Mouse (Mus musculus) heart, embryonic 13.5 days (tissue): ENCODE data around the gene Tjp2. TPM values are rescaled to one million over a fixed set of nuclear protein-coding genes. Genes with fewer than 3 reads are reported as not detected.

Experiments used
- ATAC-seq: fragments of 200-750 bp; cut with Nextera tagmentation; 2 replicates; pipeline ENCODE4 v1.8.0; 2017; ENCODE audit warnings: moderate TSS enrichment; ENCODE audit not compliant: insufficient number of reproducible peaks, low FRiP score, low TSS enrichment; ENCODE audit errors: extremely low read depth
- H3K27ac ChIP-seq: fragments of 300-500 bp; sonication (generic); replicated peaks from 2 replicates; pipeline ENCODE4 v1.5.1; 2015; ENCODE audit warnings: moderate library complexity, mild to moderate bottlenecking, inconsistent platforms
- H3K27me3 ChIP-seq: fragments of 300-500 bp; sonication (generic); replicated peaks from 2 replicates; pipeline ENCODE4 v1.6.1; 2015; ENCODE audit warnings: mild to moderate bottlenecking, inconsistent platforms
- H3K36me3 ChIP-seq: fragments of 300-500 bp; sonication (generic); 2 replicates; pipeline ENCODE4 v1.6.1; 2015; ENCODE audit warnings: mild to moderate bottlenecking, inconsistent platforms
- H3K4me1 ChIP-seq: fragments of 300-500 bp; sonication (generic); 2 replicates; pipeline ENCODE4 v1.6.1; 2015; ENCODE audit warnings: inconsistent platforms
- H3K4me2 ChIP-seq: fragments of 300-500 bp; sonication (generic); 2 replicates; pipeline ENCODE4 v1.6.1; 2015; ENCODE audit warnings: inconsistent platforms, mild to moderate bottlenecking, moderate library complexity
- H3K4me3 ChIP-seq: fragments of 300-500 bp; sonication (generic); 2 replicates; pipeline ENCODE4 v1.5.1; 2015; ENCODE audit warnings: moderate library complexity, mild to moderate bottlenecking, inconsistent platforms
- H3K9ac ChIP-seq: fragments of 300-500 bp; sonication (generic); 2 replicates; pipeline ENCODE4 v1.6.1; 2015; ENCODE audit warnings: inconsistent platforms, mild to moderate bottlenecking, moderate library complexity
- H3K9me3 ChIP-seq: fragments of 300-500 bp; sonication (generic); 2 replicates; pipeline ENCODE4 v1.6.1; 2016; ENCODE audit warnings: inconsistent platforms
- WGBS: fragments of 180-500 bp; shearing (Covaris S2); methylation state at CpG from one replicate; pipeline ENCODE4 v1.1.7; 2015; ENCODE audit warnings: mixed read lengths; 5-methylcytosine and 5-hydroxymethylcytosine counted together
- polyA plus RNA-seq: library from polyadenylated mRNA; unstranded; fragments of >200 nt; fragmentation: Nextera tagmentation; extraction: Ambion mirVana; gene quantifications from 2 replicates; pipeline ENCODE4 v1.2.1, GENCODE M21; 2015

Tjp2 gene
- polyA plus RNA-seq, 1 experiment from 2014 or later = 22.7 TPM

DNA sequence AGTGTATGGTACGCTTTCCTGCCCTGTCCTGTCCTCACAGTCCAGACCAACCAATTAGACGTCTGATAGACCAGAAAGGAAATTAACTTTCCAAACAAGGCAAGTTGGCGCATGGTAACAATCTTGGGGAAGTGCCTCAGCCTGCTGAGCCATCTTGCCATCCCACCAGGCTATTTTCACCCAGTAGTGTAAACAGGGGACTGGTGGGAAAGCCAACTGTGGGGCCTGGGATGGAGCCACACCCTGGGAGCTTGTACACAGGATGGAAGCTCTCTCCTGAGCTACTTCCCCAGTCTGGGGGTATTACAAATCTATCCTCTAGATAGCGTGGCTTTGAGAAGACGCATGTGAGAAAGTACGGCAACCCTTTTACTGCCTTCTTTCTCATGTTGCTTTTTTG is 101.7 kb downstream of the Tjp2 start:
- no peaks in the 10 kb centered on the region for H3K9me3 ChIP-seq
- peaks cover 71% of the 10 kb centered on the region for H3K36me3 ChIP-seq
- no peak overlapping the region for H3K4me2 ChIP-seq
- WGBS = 83% methylated on average over 6 of the region's 6 CpGs
- no peaks in the 10 kb centered on the region for H3K27me3 ChIP-seq
- H3K4me3 ChIP-seq = no peak overlapping the region
- peaks cover 32% of the 10 kb centered on the region for H3K4me1 ChIP-seq
- no peak overlapping the region for H3K9ac ChIP-seq
- H3K27ac ChIP-seq = no peak overlapping the region
- no peak for ATAC-seq

DNA sequence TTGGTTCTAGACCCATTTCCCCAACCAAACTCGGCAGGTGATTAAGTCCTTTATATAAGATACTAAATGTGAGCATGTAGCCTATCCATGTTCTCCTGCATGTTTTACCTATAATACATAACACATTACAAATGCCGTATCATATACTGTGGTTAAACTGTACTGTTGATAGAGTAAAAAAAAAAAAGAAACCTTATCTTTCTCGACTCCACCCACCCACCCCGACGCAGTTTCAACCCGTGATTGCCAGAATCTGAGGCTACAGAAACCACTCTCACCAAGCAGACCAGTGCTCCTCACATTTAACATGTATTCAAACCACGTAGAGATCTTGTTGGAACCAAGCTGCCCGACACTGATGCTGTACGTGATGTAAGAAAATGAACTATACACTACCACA is 102.2 kb downstream of the Tjp2 start:
- ATAC-seq = no peak
- 77% methylated on average over 9 of the region's 9 CpGs for WGBS

DNA sequence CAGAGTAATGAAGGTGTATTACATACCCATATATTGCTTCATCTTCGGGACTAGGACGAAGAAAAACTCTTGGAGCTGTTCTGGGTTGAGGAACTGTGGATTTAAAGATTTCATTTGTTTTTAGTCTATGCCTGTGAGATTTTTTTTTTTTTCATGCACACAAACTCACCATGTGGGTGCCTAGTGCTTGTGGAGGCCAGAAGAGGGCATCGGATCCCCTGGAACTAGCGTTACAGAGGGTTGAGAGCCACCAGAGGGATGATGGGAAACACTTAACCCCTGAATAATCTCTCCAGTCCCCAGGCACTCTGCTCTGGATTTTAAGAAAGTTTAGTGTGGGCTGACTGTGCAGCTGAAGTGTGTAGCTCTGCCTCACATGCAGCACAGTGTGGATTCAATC is 104.0 kb downstream of the Tjp2 start:
- ATAC-seq = no peak
- WGBS = 78% methylated on average over 4 of the region's 4 CpGs
- Histone ChIP-seq H3K9ac (no peak overlapping the region), H3K27ac (no peak overlapping the region), H3K4me2 (no peak overlapping the region), H3K4me1 (peaks cover 32% of the 10 kb centered on the region), H3K4me3 (no peak overlapping the region), H3K36me3 (peaks cover 76% of the 10 kb centered on the region), H3K27me3 (no peaks in the 10 kb centered on the region), H3K9me3 (no peaks in the 10 kb centered on the region)

More for the DNA sequence above, 102.2 kb downstream of the Tjp2 start:
- H3K27me3 ChIP-seq = no peaks in the 10 kb centered on the region
- H3K36me3 ChIP-seq = peaks cover 71% of the 10 kb centered on the region
- peaks cover 32% of the 10 kb centered on the region for H3K4me1 ChIP-seq
- no peak overlapping the region for H3K27ac ChIP-seq
- no peaks in the 10 kb centered on the region for H3K9me3 ChIP-seq
- H3K4me3 ChIP-seq = no peak overlapping the region
- H3K4me2 ChIP-seq = no peak overlapping the region
- H3K9ac ChIP-seq = no peak overlapping the region

DNA sequence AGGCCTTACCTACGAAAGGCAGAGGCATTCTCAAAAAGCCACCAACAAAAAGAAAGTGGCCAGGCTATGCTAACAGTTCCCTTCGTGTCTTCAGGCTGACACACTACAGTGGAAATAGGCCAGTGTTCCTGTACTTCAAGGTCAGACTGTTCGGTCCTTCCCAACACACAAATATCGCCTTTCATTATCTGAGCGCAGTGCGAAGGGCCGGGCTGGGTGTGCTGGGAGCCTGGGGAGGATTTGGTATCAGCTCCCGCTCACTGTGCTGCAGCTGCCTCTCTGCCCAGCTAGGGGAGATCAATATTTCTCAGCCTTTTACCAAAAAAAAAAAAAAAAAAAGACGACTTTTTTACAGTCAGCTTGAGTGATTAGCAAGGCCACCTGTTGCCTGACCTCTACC is 106.1 kb downstream of the Tjp2 start:
- WGBS = 35% methylated on average over 9 of the region's 9 CpGs
- Histone ChIP-seq H3K9me3 (no peaks in the 10 kb centered on the region), H3K27me3 (no peaks in the 10 kb centered on the region), H3K27ac (peak overlapping the region; percentile 69), H3K36me3 (peaks cover 82% of the 10 kb centered on the region), H3K4me2 (peak overlapping the region; percentile 8; the same call in 1 of the 2 replicates), H3K9ac (0 out of 2 replicates have a peak overlapping the region, but pooled peaks have one; percentile 50), H3K4me1 (peaks cover 19% of the 10 kb centered on the region), H3K4me3 (no peak overlapping the region)
- no peak for ATAC-seq

DNA sequence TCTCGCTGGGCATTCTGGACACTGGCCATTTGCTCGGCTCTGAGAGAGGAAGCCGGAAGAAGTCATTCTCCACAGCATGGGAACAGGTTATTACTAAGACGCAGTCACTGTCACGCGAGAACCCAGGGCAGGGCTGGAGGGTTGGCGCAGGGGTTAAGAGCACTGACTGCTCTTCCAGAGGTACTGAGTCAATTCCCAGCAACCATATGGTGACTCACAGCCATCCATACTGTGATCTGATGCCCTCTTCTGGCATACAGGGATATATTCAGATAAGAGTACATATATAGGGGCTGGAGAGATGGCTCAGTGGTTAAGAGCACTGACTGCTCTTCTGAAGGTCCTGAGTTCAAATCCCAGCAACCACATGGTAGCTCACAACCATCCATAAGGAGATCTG is 113.2 kb downstream of the Tjp2 start:
- Histone ChIP-seq H3K4me3 (no peak overlapping the region), H3K4me2 (no peak overlapping the region), H3K27me3 (no peaks in the 10 kb centered on the region), H3K4me1 (peaks cover 9% of the 10 kb centered on the region; the same call in 1 of the 2 replicates), H3K9me3 (peaks cover 6% of the 10 kb centered on the region; the same call in 1 of the 2 replicates), H3K36me3 (peaks cover 97% of the 10 kb centered on the region), H3K27ac (no peak overlapping the region), H3K9ac (no peak overlapping the region)
- WGBS = 94% methylated on average over 7 of the region's 7 CpGs
- ATAC-seq = no peak

DNA sequence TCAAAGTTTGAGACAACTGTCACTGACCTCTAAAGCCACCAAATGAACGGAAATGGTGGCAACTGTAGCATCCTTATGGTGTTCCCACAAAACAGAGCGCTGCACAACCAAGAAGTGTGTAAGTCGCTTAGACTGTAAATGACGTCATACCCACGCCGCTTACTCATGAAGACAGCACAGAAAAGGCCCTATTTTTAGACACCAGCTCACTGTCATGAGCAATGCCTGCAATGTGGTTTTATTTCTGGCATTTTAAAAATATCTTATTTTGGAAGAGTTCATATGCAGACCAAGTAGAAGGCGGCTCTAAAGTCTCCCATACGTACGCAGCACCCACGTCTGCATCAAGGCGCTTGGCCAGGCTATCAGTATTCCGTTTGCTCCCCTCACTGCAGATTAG is 117.1 kb downstream of the Tjp2 start:
- no peak for ATAC-seq
- no peak overlapping the region for H3K4me3 ChIP-seq
- H3K4me1 ChIP-seq = peaks cover 20% of the 10 kb centered on the region
- H3K9ac ChIP-seq = no peak overlapping the region
- 0 out of 2 replicates have a peak overlapping the region, but pooled peaks have one; percentile 7 for H3K4me2 ChIP-seq
- H3K9me3 ChIP-seq = peaks cover 6% of the 10 kb centered on the region; the same call in 1 of the 2 replicates
- WGBS = 57% methylated on average over 12 of the region's 12 CpGs
- H3K36me3 ChIP-seq = peaks cover 82% of the 10 kb centered on the region
- H3K27ac ChIP-seq = no peak overlapping the region; the same call in 1 of the 2 replicates
- H3K27me3 ChIP-seq = no peaks in the 10 kb centered on the region

DNA sequence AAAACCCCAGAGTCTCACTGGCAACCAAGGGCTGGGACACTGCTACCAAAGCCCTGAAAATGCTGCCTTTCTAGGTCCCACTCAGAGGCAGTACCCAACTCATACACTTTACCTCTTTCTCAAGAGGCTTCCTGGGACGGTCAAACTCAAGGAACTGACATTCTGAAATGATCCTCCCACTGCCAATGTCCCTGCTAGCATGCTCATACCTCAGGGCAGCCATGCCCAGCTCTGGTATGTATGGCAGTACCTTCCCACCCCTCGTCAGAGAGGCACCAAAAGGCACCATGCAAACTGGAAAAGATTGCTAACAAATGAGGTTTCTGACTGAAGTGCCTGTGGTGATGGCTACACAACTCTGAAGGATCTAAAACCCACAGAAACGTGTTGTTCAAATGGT is 121.0 kb downstream of the Tjp2 start:
- Histone ChIP-seq H3K27ac (peak overlapping the region; percentile 32; the same call in 1 of the 2 replicates), H3K27me3 (no peaks in the 10 kb centered on the region), H3K9me3 (no peaks in the 10 kb centered on the region), H3K9ac (0 out of 2 replicates have a peak overlapping the region, but pooled peaks have one; percentile 10), H3K36me3 (peaks cover 80% of the 10 kb centered on the region), H3K4me1 (peaks cover 20% of the 10 kb centered on the region), H3K4me3 (no peak overlapping the region), H3K4me2 (no peak overlapping the region)
- WGBS = 61% methylated on average over 3 of the region's 3 CpGs
- ATAC-seq = no peak

DNA sequence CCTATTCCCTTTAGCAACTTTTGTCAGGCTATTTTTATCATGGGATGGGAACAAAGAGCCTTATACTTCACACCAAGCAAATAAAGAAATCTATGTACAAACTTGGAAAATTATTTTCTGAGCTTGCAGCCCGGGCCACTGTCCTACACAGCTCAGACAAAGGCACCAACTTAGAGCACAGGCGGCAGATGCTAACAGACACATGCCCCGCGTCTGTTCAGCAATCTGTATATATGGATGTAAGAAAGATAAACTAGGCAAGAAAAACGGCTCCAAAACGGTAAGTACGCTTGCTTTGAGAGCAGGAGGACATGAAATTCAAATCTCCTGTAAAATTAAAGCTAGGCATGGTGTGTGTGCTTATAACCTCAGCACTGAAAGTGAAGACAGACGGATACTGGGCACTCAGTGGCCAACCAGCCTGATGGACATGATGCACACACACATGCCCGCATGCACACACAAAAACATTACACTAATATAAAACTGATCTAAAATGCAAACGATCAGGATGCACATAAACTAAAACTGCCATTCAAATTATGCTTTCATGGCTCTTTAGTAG is 122.2 kb downstream of the Tjp2 start:
- ATAC-seq = no peak
- Histone ChIP-seq H3K27me3 (no peaks in the 10 kb centered on the region), H3K36me3 (peaks cover 78% of the 10 kb centered on the region), H3K9me3 (no peaks in the 10 kb centered on the region), H3K4me3 (no peak overlapping the region), H3K4me1 (peaks cover 14% of the 10 kb centered on the region), H3K27ac (no peak overlapping the region), H3K9ac (no peak overlapping the region), H3K4me2 (no peak overlapping the region)
- WGBS = 84% methylated on average over 10 of the region's 10 CpGs

DNA sequence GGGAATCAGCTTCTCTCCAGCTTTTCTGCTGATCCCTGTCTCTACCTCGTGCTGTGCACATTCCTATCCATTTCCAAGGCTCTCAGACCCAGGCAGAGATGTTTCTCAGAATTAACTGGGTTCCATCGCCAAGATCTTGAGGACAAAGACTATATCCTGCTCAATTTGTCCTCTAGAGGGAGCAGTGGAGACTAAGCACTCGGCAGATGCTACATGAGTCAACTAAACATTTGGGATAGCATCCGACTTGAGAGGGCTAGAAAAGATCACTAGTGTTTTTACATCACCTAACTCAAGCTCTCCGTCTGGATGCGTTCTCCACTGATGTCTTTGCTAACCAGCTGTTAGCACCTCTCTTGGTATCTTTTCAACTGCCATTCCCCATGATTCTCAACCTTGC is 123.6 kb downstream of the Tjp2 start:
- no peak overlapping the region for H3K27ac ChIP-seq
- no peak overlapping the region for H3K4me3 ChIP-seq
- no peaks in the 10 kb centered on the region for H3K9me3 ChIP-seq
- no peak overlapping the region for H3K9ac ChIP-seq
- H3K27me3 ChIP-seq = no peaks in the 10 kb centered on the region
- H3K4me2 ChIP-seq = no peak overlapping the region
- peaks cover 16% of the 10 kb centered on the region; the same call in 1 of the 2 replicates for H3K4me1 ChIP-seq
- peaks cover 79% of the 10 kb centered on the region for H3K36me3 ChIP-seq
- no peak for ATAC-seq
- 66% methylated on average over 6 of the region's 6 CpGs for WGBS

DNA sequence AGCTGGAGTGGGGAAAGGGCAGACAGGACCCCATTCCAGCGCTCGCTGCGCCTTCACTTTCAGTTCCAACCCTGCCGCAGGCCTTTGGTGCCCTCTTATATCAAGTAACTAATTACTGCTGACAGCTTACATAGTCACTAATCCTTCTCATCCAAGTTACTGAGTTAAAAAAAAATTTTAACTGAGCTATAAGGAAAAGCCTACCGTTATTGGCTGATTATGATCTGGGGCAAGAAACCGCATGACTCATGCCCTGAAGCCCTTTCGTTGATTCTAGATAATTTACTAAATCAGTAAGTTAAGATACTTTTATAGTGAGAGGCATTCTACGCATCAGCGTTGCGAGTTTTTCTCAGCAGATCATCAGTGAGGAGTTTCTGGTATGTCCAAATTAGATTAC is 126.1 kb downstream of the Tjp2 start:
- Histone ChIP-seq H3K9me3 (no peaks in the 10 kb centered on the region), H3K4me3 (no peak overlapping the region), H3K27me3 (no peaks in the 10 kb centered on the region), H3K4me1 (peaks cover 13% of the 10 kb centered on the region; the same call in 1 of the 2 replicates), H3K4me2 (no peak overlapping the region), H3K36me3 (peaks cover 96% of the 10 kb centered on the region), H3K9ac (no peak overlapping the region), H3K27ac (no peak overlapping the region)
- 79% methylated on average over 10 of the region's 10 CpGs for WGBS
- no peak for ATAC-seq

DNA sequence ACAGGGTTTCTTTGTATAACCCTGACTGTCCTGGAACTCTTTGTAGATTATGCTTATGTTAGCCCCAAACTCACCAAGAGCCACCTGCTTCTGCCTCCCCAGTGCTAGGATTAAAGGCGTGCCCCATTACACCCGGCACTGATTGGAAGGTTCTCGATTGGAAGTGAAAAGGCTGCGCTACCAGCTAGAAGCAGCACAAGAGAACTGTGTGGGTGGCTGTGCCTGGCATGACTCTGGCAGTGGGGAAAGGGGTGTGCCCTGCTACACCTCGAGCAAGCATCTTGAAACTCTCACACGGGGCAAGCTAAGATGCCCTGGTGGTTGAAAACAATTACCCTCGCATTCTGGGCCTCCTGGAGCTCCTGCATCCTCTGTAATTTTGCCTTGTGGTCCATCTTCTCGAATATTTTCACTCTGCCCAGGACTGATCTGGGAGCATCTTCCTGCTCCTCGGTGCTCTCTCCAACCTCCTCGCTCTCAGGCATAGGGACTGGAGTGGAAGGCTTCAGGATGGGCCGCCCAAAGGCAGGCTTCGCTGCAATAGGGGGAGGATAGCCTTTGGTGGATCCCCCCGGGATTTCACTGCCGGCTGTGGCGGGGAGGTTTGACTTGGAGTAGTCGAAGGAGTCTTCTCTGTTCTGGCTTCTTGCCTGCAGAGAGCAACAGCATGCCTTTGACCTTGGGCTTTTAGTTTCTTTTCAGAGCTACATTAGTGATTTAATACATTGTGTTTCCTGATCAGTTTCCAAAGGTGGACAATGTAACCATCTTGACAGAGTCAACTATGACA is 127.0 kb downstream of the Tjp2 start:
- H3K4me2 ChIP-seq = no peak overlapping the region
- H3K4me1 ChIP-seq = 0 out of 2 replicates have a peak, but pooled peaks cover 7% of the 10 kb centered on the region
- H3K9ac ChIP-seq = no peak overlapping the region
- no peak overlapping the region for H3K27ac ChIP-seq
- H3K27me3 ChIP-seq = no peaks in the 10 kb centered on the region
- no peak overlapping the region for H3K4me3 ChIP-seq
- H3K9me3 ChIP-seq = no peaks in the 10 kb centered on the region
- WGBS = 83% methylated on average over 16 of the region's 16 CpGs
- ATAC-seq = no peak
- peaks cover 90% of the 10 kb centered on the region for H3K36me3 ChIP-seq
